Mouse (Mus musculus): Measurements from ENCODE around the gene Fpgs. TPM values are rescaled to one million over a fixed set of nuclear protein-coding genes. Genes with fewer than 3 reads are reported as not detected.
A peak's percentile ranks its signal among the peaks of the same experiment; 100 is the strongest.

Gene Fpgs
- polyA plus RNA-seq, 1 experiment from 2014 or later: 14.5 TPM

- no peak overlapping the region for H3K4me3 ChIP-seq (ENCODE audit: low read depth, low read length)
- no peaks in the 10 kb centered on the region for H3K27me3 ChIP-seq (ENCODE audit: control insufficient read depth, insufficient read depth, low read length)
- WGBS (ENCODE audit: insufficient replicate concordance): 77% methylated on average over 5 of the region's 5 CpGs
- H3K9ac ChIP-seq (ENCODE audit: low read depth, low read length): no peak overlapping the region
- no peaks in the 10 kb centered on the region for H3K9me3 ChIP-seq (replicated peaks; ENCODE audit: control insufficient read depth, low read length)
- H3K4me2 ChIP-seq: no peak overlapping the region
- H3K27ac ChIP-seq (ENCODE audit: low read depth, low read length): 0 out of 2 replicates have a peak overlapping the region, but pooled peaks have one; percentile 46
- no peak for ATAC-seq (replicated peaks; ENCODE audit: insufficient number of reproducible peaks, low FRiP score, low TSS enrichment)
- no peaks in the 10 kb centered on the region for H3K36me3 ChIP-seq (ENCODE audit: control insufficient read depth, insufficient read depth, low read length)
- H3K4me1 ChIP-seq (ENCODE audit: control insufficient read depth, insufficient read depth, low read length): peaks cover 51% of the 10 kb centered on the region
Observed at GRCm38 (mm10) chr2:32641810-32642209, 62.1 kb downstream of the Fpgs start.

GRCm38 (mm10) chr2:32640550-32641051 lies 63.3 kb downstream of the Fpgs start:
- Histone ChIP-seq H3K27ac (ENCODE audit: low read depth, low read length) (peak overlapping the region; percentile 0; the same call in 1 of the 2 replicates), H3K4me2 (no peak overlapping the region), H3K9me3 (replicated peaks; ENCODE audit: control insufficient read depth, low read length) (no peaks in the 10 kb centered on the region), H3K9ac (ENCODE audit: low read depth, low read length) (no peak overlapping the region), H3K4me3 (ENCODE audit: low read depth, low read length) (no peak overlapping the region), H3K36me3 (ENCODE audit: control insufficient read depth, insufficient read depth, low read length) (no peaks in the 10 kb centered on the region), H3K4me1 (ENCODE audit: control insufficient read depth, insufficient read depth, low read length) (peaks cover 44% of the 10 kb centered on the region), H3K27me3 (ENCODE audit: control insufficient read depth, insufficient read depth, low read length) (no peaks in the 10 kb centered on the region)
- no peak for ATAC-seq (replicated peaks; ENCODE audit: insufficient number of reproducible peaks, low FRiP score, low TSS enrichment)
- WGBS (ENCODE audit: insufficient replicate concordance): 39% methylated on average over 6 of the region's 6 CpGs

- WGBS (ENCODE audit: insufficient replicate concordance): 56% methylated on average over 1 of the region's 1 CpGs
- no peak overlapping the region for H3K4me3 ChIP-seq (ENCODE audit: low read depth, low read length)
- no peak for ATAC-seq (replicated peaks; ENCODE audit: insufficient number of reproducible peaks, low FRiP score, low TSS enrichment)
- no peak overlapping the region for H3K27ac ChIP-seq (ENCODE audit: low read depth, low read length)
- no peaks in the 10 kb centered on the region for H3K9me3 ChIP-seq (replicated peaks; ENCODE audit: control insufficient read depth, low read length)
- no peak overlapping the region for H3K9ac ChIP-seq (ENCODE audit: low read depth, low read length)
- no peaks in the 10 kb centered on the region for H3K27me3 ChIP-seq (ENCODE audit: control insufficient read depth, insufficient read depth, low read length)
- no peak overlapping the region for H3K4me2 ChIP-seq
- H3K4me1 ChIP-seq (ENCODE audit: control insufficient read depth, insufficient read depth, low read length): peaks cover 35% of the 10 kb centered on the region
- no peaks in the 10 kb centered on the region for H3K36me3 ChIP-seq (ENCODE audit: control insufficient read depth, insufficient read depth, low read length)
Observed at GRCm38 (mm10) chr2:32639632-32640031, 64.3 kb downstream of the Fpgs start.

- H3K4me1 ChIP-seq (ENCODE audit: control insufficient read depth, insufficient read depth, low read length): peaks cover 25% of the 10 kb centered on the region
- peak overlapping the region; percentile 85 for H3K27ac ChIP-seq (ENCODE audit: low read depth, low read length)
- ATAC-seq (replicated peaks; ENCODE audit: insufficient number of reproducible peaks, low FRiP score, low TSS enrichment): peak; percentile 68
Observed at GRCm38 (mm10) chr2:32637778-32638281, 66.1 kb downstream of the Fpgs start.

GRCm38 (mm10) chr2:32636617-32637016 lies 67.3 kb downstream of the Fpgs start:
- ATAC-seq (replicated peaks; ENCODE audit: insufficient number of reproducible peaks, low FRiP score, low TSS enrichment): no peak
- no peaks in the 10 kb centered on the region for H3K9me3 ChIP-seq (replicated peaks; ENCODE audit: control insufficient read depth, low read length)
- no peak overlapping the region for H3K4me3 ChIP-seq (ENCODE audit: low read depth, low read length)
- no peaks in the 10 kb centered on the region for H3K27me3 ChIP-seq (ENCODE audit: control insufficient read depth, insufficient read depth, low read length)
- 69% methylated on average over 7 of the region's 7 CpGs for WGBS (ENCODE audit: insufficient replicate concordance)
- H3K4me2 ChIP-seq: no peak overlapping the region
- H3K9ac ChIP-seq (ENCODE audit: low read depth, low read length): no peak overlapping the region
- H3K4me1 ChIP-seq (ENCODE audit: control insufficient read depth, insufficient read depth, low read length): peaks cover 23% of the 10 kb centered on the region
- peak overlapping the region; percentile 85; the same call in 1 of the 2 replicates for H3K27ac ChIP-seq (ENCODE audit: low read depth, low read length)
- 0 out of 2 replicates have a peak, but pooled peaks cover 4% of the 10 kb centered on the region for H3K36me3 ChIP-seq (ENCODE audit: control insufficient read depth, insufficient read depth, low read length)

More at GRCm38 (mm10) chr2:32637778-32638281, 66.1 kb downstream of the Fpgs start:
- peak overlapping the region; percentile 34 for H3K9ac ChIP-seq (ENCODE audit: low read depth, low read length)
- 16% methylated on average over 11 of the region's 11 CpGs for WGBS (ENCODE audit: insufficient replicate concordance)
- H3K36me3 ChIP-seq (ENCODE audit: control insufficient read depth, insufficient read depth, low read length): 0 out of 2 replicates have a peak, but pooled peaks cover 4% of the 10 kb centered on the region
- H3K4me2 ChIP-seq: peak overlapping the region; percentile 19
- H3K4me3 ChIP-seq (ENCODE audit: low read depth, low read length): no peak overlapping the region
- no peaks in the 10 kb centered on the region for H3K9me3 ChIP-seq (replicated peaks; ENCODE audit: control insufficient read depth, low read length)
- no peaks in the 10 kb centered on the region for H3K27me3 ChIP-seq (ENCODE audit: control insufficient read depth, insufficient read depth, low read length)

GRCm38 (mm10) chr2:32634277-32635105 lies 69.5 kb downstream of the Fpgs start:
- Histone ChIP-seq H3K4me3 (ENCODE audit: low read depth, low read length) (no peak overlapping the region), H3K36me3 (ENCODE audit: control insufficient read depth, insufficient read depth, low read length) (0 out of 2 replicates have a peak, but pooled peaks cover 4% of the 10 kb centered on the region), H3K27ac (ENCODE audit: low read depth, low read length) (0 out of 2 replicates have a peak overlapping the region, but pooled peaks have one; percentile 18), H3K27me3 (ENCODE audit: control insufficient read depth, insufficient read depth, low read length) (no peaks in the 10 kb centered on the region), H3K9ac (ENCODE audit: low read depth, low read length) (no peak overlapping the region), H3K4me2 (no peak overlapping the region), H3K9me3 (replicated peaks; ENCODE audit: control insufficient read depth, low read length) (no peaks in the 10 kb centered on the region), H3K4me1 (ENCODE audit: control insufficient read depth, insufficient read depth, low read length) (peaks cover 20% of the 10 kb centered on the region)
- ATAC-seq (replicated peaks; ENCODE audit: insufficient number of reproducible peaks, low FRiP score, low TSS enrichment): no peak
- 78% methylated on average over 10 of the region's 10 CpGs for WGBS (ENCODE audit: insufficient replicate concordance)

- Histone ChIP-seq H3K4me2 (no peak overlapping the region), H3K4me1 (ENCODE audit: control insufficient read depth, insufficient read depth, low read length) (peaks cover 28% of the 10 kb centered on the region), H3K4me3 (ENCODE audit: low read depth, low read length) (no peak overlapping the region), H3K36me3 (ENCODE audit: control insufficient read depth, insufficient read depth, low read length) (0 out of 2 replicates have a peak, but pooled peaks cover 4% of the 10 kb centered on the region), H3K9me3 (replicated peaks; ENCODE audit: control insufficient read depth, low read length) (no peaks in the 10 kb centered on the region), H3K27ac (ENCODE audit: low read depth, low read length) (peak overlapping the region; percentile 1; the same call in 1 of the 2 replicates), H3K9ac (ENCODE audit: low read depth, low read length) (0 out of 2 replicates have a peak overlapping the region, but pooled peaks have one; percentile 30), H3K27me3 (ENCODE audit: control insufficient read depth, insufficient read depth, low read length) (no peaks in the 10 kb centered on the region)
- ATAC-seq (replicated peaks; ENCODE audit: insufficient number of reproducible peaks, low FRiP score, low TSS enrichment): no peak
- WGBS (ENCODE audit: insufficient replicate concordance): 61% methylated on average over 5 of the region's 5 CpGs
Observed at GRCm38 (mm10) chr2:32633660-32634059, 70.3 kb downstream of the Fpgs start.
